Mouse (Mus musculus) MEL (cell line): ENCODE data around the gene Klf6. TPM values are rescaled to one million over a fixed set of nuclear protein-coding genes. Genes with fewer than 3 reads are reported as not detected.

Experiments
- DNase-seq: peaks from one replicate; pipeline ENCODE4 v3.0.0; 2011; ENCODE audit warnings: low read depth, low spot score
- H3K27ac ChIP-seq: 2 replicates; pipeline ENCODE4 v1.5.1; 2012; ENCODE audit warnings: low read depth, mild to moderate bottlenecking, control low read depth, low read length, moderate library complexity; ENCODE audit not compliant: control insufficient read depth
- H3K27me3 ChIP-seq, 2 experiments: fragments of 150-350 bp in 1 of 2; sonication (generic) in 1 of 2; 2 replicates each; pipeline ENCODE4 v1.6.1; 2012; ENCODE audit warnings: low read length in 2 of 2, mild to moderate bottlenecking in 2 of 2, improper control_type of control experiment in 1 of 2, moderate library complexity in 1 of 2; ENCODE audit not compliant: insufficient read depth in 2 of 2, control insufficient read depth in 1 of 2
- H3K36me3 ChIP-seq, 2 experiments: 2 replicates each; pipeline ENCODE4 v1.6.1; 2012 to 2014; ENCODE audit warnings: low read length in 2 of 2, improper control_type of control experiment in 1 of 2, inconsistent platforms in 1 of 2, mild to moderate bottlenecking in 1 of 2; ENCODE audit not compliant: insufficient read depth in 2 of 2, control insufficient read depth in 1 of 2
- H3K4me1 ChIP-seq, 2 experiments: fragments of 150-350 bp in 1 of 2; sonication (generic) in 1 of 2; 2 replicates each; pipeline ENCODE4 v1.6.1; 2012; ENCODE audit warnings: low read length in 2 of 2, improper control_type of control experiment in 1 of 2, mild to moderate bottlenecking in 1 of 2; ENCODE audit not compliant: insufficient read depth in 2 of 2, control insufficient read depth in 1 of 2
- H3K4me3 ChIP-seq, 2 experiments: fragments of 150-350 bp in 1 of 2; sonication (generic) in 1 of 2; 2 replicates each; pipeline ENCODE4 v1.5.1; 2012; ENCODE audit warnings: low read depth in 2 of 2, low read length in 2 of 2, mild to moderate bottlenecking in 2 of 2, moderate library complexity in 2 of 2, control low read depth in 1 of 2, improper control_type of control experiment in 1 of 2; ENCODE audit not compliant: control insufficient read depth in 1 of 2, insufficient read depth in 1 of 2
- H3K79me2 ChIP-seq: 2 replicates; pipeline ENCODE4 v1.6.1; 2012; ENCODE audit warnings: mild to moderate bottlenecking, low read length, moderate library complexity; ENCODE audit not compliant: control insufficient read depth, poor library complexity, insufficient read depth
- H3K9ac ChIP-seq: 2 replicates; pipeline ENCODE4 v1.6.1; 2012; ENCODE audit warnings: low read depth, mild to moderate bottlenecking, control low read depth, low read length, moderate library complexity; ENCODE audit not compliant: control insufficient read depth, poor library complexity, severe bottlenecking
- H3K9me3 ChIP-seq: fragments of 150-350 bp; sonication (generic); replicated peaks from 2 replicates; pipeline ENCODE4 v1.6.1; 2012; ENCODE audit warnings: mild to moderate bottlenecking, low read length, improper control_type of control experiment, moderate library complexity; ENCODE audit not compliant: insufficient read depth
- CHD1 ChIP-seq: IDR thresholded peaks from 2 replicates; pipeline ENCODE4 v1.6.1; 2012; ENCODE audit warnings: low read depth, mild to moderate bottlenecking, inconsistent platforms, low read length, improper control_type of control experiment
- CHD2 ChIP-seq: IDR thresholded peaks from 2 replicates; pipeline ENCODE4 v1.6.1; 2011; ENCODE audit warnings: low read length, improper control_type of control experiment
- CTCF ChIP-seq, 3 experiments: IDR thresholded peaks in 2 of 3; conservative IDR thresholded peaks in 1 of 3; 2 replicates each; pipeline ENCODE4 v1.5.1; 2011 to 2012; ENCODE audit warnings: low read length in 3 of 3, low read depth in 2 of 3, mild to moderate bottlenecking in 2 of 3, improper control_type of control experiment in 1 of 3, inconsistent platforms in 1 of 3, mixed read lengths in 1 of 3, moderate library complexity in 1 of 3; ENCODE audit not compliant: control insufficient read depth in 1 of 3, insufficient read depth in 1 of 3, poor library complexity in 1 of 3, severe bottlenecking in 1 of 3
- E2F4 ChIP-seq: IDR thresholded peaks from 2 replicates; pipeline ENCODE4 v1.6.1; 2011; ENCODE audit warnings: low read depth, low read length, improper control_type of control experiment, borderline replicate concordance
- ELF1 ChIP-seq: IDR thresholded peaks from 2 replicates; pipeline ENCODE4 v1.6.1; 2014; ENCODE audit warnings: low read depth, mild to moderate bottlenecking, inconsistent platforms, low read length, improper control_type of control experiment, moderate library complexity
- EP300 ChIP-seq, 2 experiments: IDR thresholded peaks; 2 replicates each; pipeline ENCODE4 v1.6.1; 2011; ENCODE audit warnings: improper control_type of control experiment in 2 of 2, low read length in 2 of 2, low read depth in 1 of 2, mild to moderate bottlenecking in 1 of 2
- ETS1 ChIP-seq: IDR thresholded peaks from 2 replicates; pipeline ENCODE4 v1.6.1; 2012; ENCODE audit warnings: low read depth, mild to moderate bottlenecking, inconsistent platforms, low read length, improper control_type of control experiment, moderate library complexity
- GATA1 ChIP-seq: IDR thresholded peaks from 2 replicates; pipeline ENCODE4 v1.6.1; 2011; ENCODE audit warnings: low read depth, low read length, improper control_type of control experiment
- HCFC1 ChIP-seq: IDR thresholded peaks from 2 replicates; pipeline ENCODE4 v1.6.1; 2012; ENCODE audit warnings: low read depth, mild to moderate bottlenecking, inconsistent platforms, low read length, improper control_type of control experiment, moderate library complexity
- JUND ChIP-seq: IDR thresholded peaks from 2 replicates; pipeline ENCODE4 v1.6.1; 2011; ENCODE audit warnings: low read depth, mild to moderate bottlenecking, improper control_type of control experiment, low read length
- KAT2A ChIP-seq: conservative IDR thresholded peaks from 2 replicates; pipeline ENCODE4 v1.6.1; 2012; ENCODE audit warnings: low read depth, low read length, improper control_type of control experiment, inconsistent platforms
- MAFK ChIP-seq: IDR thresholded peaks from 2 replicates; pipeline ENCODE4 v1.6.1; 2011; ENCODE audit warnings: low read depth, mild to moderate bottlenecking, low read length, improper control_type of control experiment, borderline replicate concordance
- MYB ChIP-seq: IDR thresholded peaks from 2 replicates; pipeline ENCODE4 v1.6.1; 2011; ENCODE audit warnings: mild to moderate bottlenecking, low read depth, low read length, improper control_type of control experiment
- NELFE ChIP-seq: IDR thresholded peaks from 2 replicates; pipeline ENCODE4 v1.6.1; 2011; ENCODE audit warnings: low read depth, low read length, improper control_type of control experiment
- NRF1 ChIP-seq: IDR thresholded peaks from 2 replicates; pipeline ENCODE4 v1.6.1; 2014; ENCODE audit warnings: low read depth, mild to moderate bottlenecking, inconsistent platforms, low read length, improper control_type of control experiment, moderate library complexity; ENCODE audit not compliant: poor library complexity, insufficient read depth, severe bottlenecking
- POLR2A ChIP-seq, 2 experiments: IDR thresholded peaks; 2 replicates each; pipeline ENCODE4 v1.6.1; 2011 to 2012; ENCODE audit warnings: low read length in 2 of 2, mild to moderate bottlenecking in 2 of 2, control low read depth in 1 of 2, improper control_type of control experiment in 1 of 2, low read depth in 1 of 2, moderate library complexity in 1 of 2; ENCODE audit not compliant: control insufficient read depth in 1 of 2, insufficient read depth in 1 of 2, poor library complexity in 1 of 2
- POLR2AphosphoS2 ChIP-seq: IDR thresholded peaks from 2 replicates; pipeline ENCODE4 v1.6.1; 2011; ENCODE audit warnings: low read length, improper control_type of control experiment
- POLR2AphosphoS5 ChIP-seq: IDR thresholded peaks from 2 replicates; pipeline ENCODE4 v1.6.1; 2012; ENCODE audit warnings: low read depth, borderline replicate concordance, mild to moderate bottlenecking, inconsistent platforms, low read length, moderate library complexity, mixed read lengths
- RAD21 ChIP-seq: IDR thresholded peaks from 2 replicates; pipeline ENCODE4 v1.6.1; 2011; ENCODE audit warnings: mild to moderate bottlenecking, low read depth, low read length, improper control_type of control experiment
- RCOR1 ChIP-seq: IDR thresholded peaks from 2 replicates; pipeline ENCODE4 v1.6.1; 2012; ENCODE audit warnings: low read depth, mild to moderate bottlenecking, inconsistent platforms, low read length, improper control_type of control experiment
- SIN3A ChIP-seq: IDR thresholded peaks from 2 replicates; pipeline ENCODE4 v1.6.1; 2012; ENCODE audit warnings: low read length, improper control_type of control experiment, inconsistent platforms
- SMC3 ChIP-seq: IDR thresholded peaks from 2 replicates; pipeline ENCODE4 v1.6.1; 2011; ENCODE audit warnings: low read depth, low read length, improper control_type of control experiment
- TAL1 ChIP-seq: IDR thresholded peaks from 2 replicates; pipeline ENCODE4 v1.6.1; 2012; ENCODE audit warnings: mild to moderate bottlenecking, inconsistent platforms, low read length, moderate library complexity, mixed read lengths
- TBP ChIP-seq: IDR thresholded peaks from 2 replicates; pipeline ENCODE4 v1.8.0; 2011; ENCODE audit warnings: low read depth, low read length, improper control_type of control experiment
- USF1 ChIP-seq: IDR thresholded peaks from 2 replicates; pipeline ENCODE4 v1.6.1; 2014; ENCODE audit warnings: low read depth, mild to moderate bottlenecking, inconsistent platforms, low read length, improper control_type of control experiment, moderate library complexity
- USF2 ChIP-seq, 2 experiments: IDR thresholded peaks; 2 replicates each; pipeline ENCODE4 v1.6.1; 2011 to 2012; ENCODE audit warnings: improper control_type of control experiment in 2 of 2, low read length in 2 of 2, borderline replicate concordance in 1 of 2, inconsistent platforms in 1 of 2, low read depth in 1 of 2, mild to moderate bottlenecking in 1 of 2; ENCODE audit not compliant: insufficient read depth in 1 of 2
- ZKSCAN1 ChIP-seq: IDR thresholded peaks from 2 replicates; pipeline ENCODE4 v1.6.1; 2012; ENCODE audit warnings: low read depth, mild to moderate bottlenecking, inconsistent platforms, low read length, improper control_type of control experiment, moderate library complexity
- ZMIZ1 ChIP-seq: IDR thresholded peaks from 2 replicates; pipeline ENCODE4 v1.6.1; 2012; ENCODE audit warnings: low read depth, mild to moderate bottlenecking, inconsistent platforms, low read length, improper control_type of control experiment, moderate library complexity
- ZNF384 ChIP-seq: IDR thresholded peaks from 2 replicates; pipeline ENCODE4 v1.6.1; 2012; ENCODE audit warnings: low read depth, mild to moderate bottlenecking, inconsistent platforms, low read length, improper control_type of control experiment
- polyA plus RNA-seq, 2 experiments: library from polyadenylated mRNA; stranded (reverse) in 1 of 2; unstranded in 1 of 2; fragments of >175 nt in 1 of 2; fragments of >200 nt in 1 of 2; gene quantifications; 2 replicates each; pipeline versions ENCODE4 v1.2.1 to v1.2.4; 2012; ENCODE audit warnings: low replicate concordance in 2 of 2, low read depth in 1 of 2; ENCODE audit not compliant: insufficient read length in 2 of 2, insufficient read depth in 1 of 2, missing spikeins in 1 of 2
- total RNA-seq: library from RNA; depleted of rRNA; stranded (reverse); fragments of 300-350 nt; gene quantifications from 2 replicates; pipeline ENCODE4 v1.2.3, GENCODE M21; 2012

Gene Klf6
- total and polyA plus RNA-seq, 3 experiments = 2.0 to 4.6 TPM; not detected in 1

DNA sequence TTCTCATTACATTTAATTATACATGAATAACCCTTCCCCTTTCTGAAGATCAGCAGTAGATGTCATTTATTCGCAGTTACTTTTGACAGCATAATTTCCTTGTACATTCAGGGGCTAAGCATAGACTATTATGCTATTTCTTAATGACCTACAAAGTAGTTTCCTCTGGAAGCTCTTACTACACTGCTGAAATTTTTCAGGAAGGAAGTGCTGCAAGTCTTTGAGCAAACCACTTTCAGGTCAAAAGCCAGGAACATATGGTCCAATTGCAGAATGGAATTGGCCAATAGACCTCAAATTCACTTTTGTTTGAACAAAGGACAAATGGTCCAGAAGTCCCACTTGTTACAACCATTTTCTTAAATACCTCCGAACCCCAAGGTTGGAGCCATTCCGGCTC is 14.2 kb downstream of the Klf6 start (continued):
- TF ChIP-seq NRF1 = no peak

DNA sequence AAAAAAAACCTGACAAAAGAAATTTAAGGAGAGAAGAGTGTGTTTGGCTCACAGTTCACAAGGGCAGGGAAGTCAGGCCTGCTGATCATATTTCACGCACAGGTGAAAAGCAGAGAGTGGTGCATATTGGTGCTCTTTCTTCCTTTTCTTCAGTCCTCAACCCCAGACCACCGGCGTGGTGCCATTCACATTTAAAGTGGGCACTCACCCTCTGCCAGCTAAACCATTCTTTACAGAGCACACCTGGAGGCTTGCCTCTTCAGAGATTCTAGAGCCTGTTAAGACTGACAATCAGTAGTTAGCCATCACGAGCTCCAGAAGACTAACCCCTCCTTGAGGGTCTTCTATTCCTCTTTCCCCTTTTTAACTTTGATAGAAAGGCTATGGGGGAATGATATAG is 17.5 kb downstream of the Klf6 start:
- H3K27me3 ChIP-seq = peaks cover 0 to 1% of the 10 kb centered on the region in 2 experiments; a peak in 2 of 4 replicates

DNA sequence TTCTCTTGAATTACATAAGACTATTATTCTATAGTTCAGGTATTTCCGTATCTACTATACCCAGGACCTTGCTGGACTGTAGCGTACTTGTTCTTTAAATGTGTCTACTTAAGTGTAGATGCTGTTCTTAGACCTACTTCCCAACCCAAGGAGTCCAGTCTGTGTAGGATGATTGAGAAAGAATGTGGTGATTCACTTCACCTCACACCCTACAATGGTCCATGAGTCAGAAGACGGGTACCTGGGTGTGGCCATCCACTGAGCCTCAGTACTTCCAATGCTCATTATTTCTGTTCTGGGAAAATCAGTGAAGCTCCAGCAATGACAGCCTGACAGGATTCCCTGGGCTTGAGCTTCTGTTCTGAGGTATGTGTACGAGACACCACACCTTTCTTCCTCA is 25.5 kb downstream of the Klf6 start:
- H3K4me3 ChIP-seq = no peak overlapping the region
- no peaks in the 10 kb centered on the region for H3K79me2 ChIP-seq
- H3K9ac ChIP-seq = no peak overlapping the region
- peaks cover 0 to 3% of the 10 kb centered on the region in 2 experiments; a peak in 1 of 4 replicates for H3K27me3 ChIP-seq
- H3K27ac ChIP-seq = no peak overlapping the region
- no peak for DNase-seq
- no peaks in the 10 kb centered on the region for H3K36me3 ChIP-seq
- TF ChIP-seq JUND (no peak), E2F4 (no peak), ETS1 (no peak), SIN3A (no peak), ZKSCAN1 (no peak), HCFC1 (no peak), POLR2AphosphoS2 (no peak), SMC3 (no peak), TAL1 (no peak), MYB (no peak), KAT2A (no peak), GATA1 (no peak), CTCF (IDR thresholded peaks at IDR 0.05 in 2 of 3, conservative IDR thresholded peaks at IDR 0.05 in 1 of 3; ENCODE audit: control insufficient read depth in 1 of 3, insufficient read depth in 1 of 3, low read depth in 2 of 3, low read length in 3 of 3, poor library complexity in 1 of 3, severe bottlenecking in 1 of 3) (no peak), ELF1 (no peak), MAFK (no peak), CHD2 (no peak), ZNF384 (no peak), TBP (no peak), CHD1 (no peak), POLR2A (IDR thresholded peaks at IDR 0.05; ENCODE audit: control insufficient read depth in 1 of 2, insufficient read depth in 1 of 2, low read depth in 1 of 2, low read length in 2 of 2, poor library complexity in 1 of 2) (no peak)
- TF ChIP-seq, all 39 proteins: peak for 0
- Histone ChIP-seq H3K4me1 (no peaks in the 10 kb centered on the region), H3K9me3 (no peaks in the 10 kb centered on the region)

More for the DNA sequence above, 17.5 kb downstream of the Klf6 start:
- H3K27ac ChIP-seq = no peak overlapping the region
- TF ChIP-seq RCOR1 (no peak), ZNF384 (no peak), HCFC1 (no peak), EP300 (IDR thresholded peaks at IDR 0.05; ENCODE audit: low read depth in 1 of 2, low read length in 2 of 2) (no peak), USF2 (IDR thresholded peaks at IDR 0.05; ENCODE audit: borderline replicate concordance in 1 of 2, insufficient read depth in 1 of 2, low read depth in 1 of 2, low read length in 2 of 2) (no peak), NELFE (no peak), ZMIZ1 (no peak), POLR2AphosphoS5 (no peak), USF1 (no peak), RAD21 (no peak)
- TF ChIP-seq, all 39 proteins: peak for 0
- Histone ChIP-seq H3K9me3 (no peaks in the 10 kb centered on the region), H3K36me3 (no peaks in the 10 kb centered on the region), H3K4me1 (no peaks in the 10 kb centered on the region), H3K4me3 (no peak overlapping the region), H3K79me2 (no peaks in the 10 kb centered on the region), H3K9ac (no peak overlapping the region)
- DNase-seq = no peak
